Mouse (Mus musculus): Measurements from ENCODE around the gene Psen1. TPM values are rescaled to one million over a fixed set of nuclear protein-coding genes. Genes with fewer than 3 reads are reported as not detected.

The Psen1 gene
- polyA plus RNA-seq, 1 experiment from 2014 or later = 59.9 TPM

DNA sequence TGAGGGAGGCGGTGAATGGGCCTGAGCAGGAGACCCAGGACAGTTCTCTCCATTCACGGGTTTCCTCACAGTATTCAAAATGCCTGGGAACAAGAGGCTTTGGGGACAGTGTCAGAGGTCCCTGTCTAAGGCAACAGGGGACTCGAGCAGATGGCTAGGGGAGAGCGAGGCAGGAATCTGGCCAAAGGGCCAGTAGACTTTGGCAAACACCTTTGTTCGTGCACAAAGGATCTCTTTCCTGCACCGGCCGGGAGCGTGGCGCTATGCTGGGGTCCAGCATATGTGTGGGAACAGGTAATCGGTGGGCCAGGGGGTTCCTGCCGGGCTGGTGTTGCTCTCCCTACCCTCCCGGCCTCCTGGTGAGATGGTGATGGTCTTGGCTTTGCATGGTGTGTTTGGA, 87.7 kb downstream of the Psen1 start:
- DNase-seq (ENCODE audit: low read depth, low spot score) (no peak), ATAC-seq (no peak)
- POLR2A ChIA-PET = interaction anchor here (0.5 kb wide), 1 partner anchor 211 kb away, joined by 4 read pairs; no protein-coding TSS in a partner anchor

DNA sequence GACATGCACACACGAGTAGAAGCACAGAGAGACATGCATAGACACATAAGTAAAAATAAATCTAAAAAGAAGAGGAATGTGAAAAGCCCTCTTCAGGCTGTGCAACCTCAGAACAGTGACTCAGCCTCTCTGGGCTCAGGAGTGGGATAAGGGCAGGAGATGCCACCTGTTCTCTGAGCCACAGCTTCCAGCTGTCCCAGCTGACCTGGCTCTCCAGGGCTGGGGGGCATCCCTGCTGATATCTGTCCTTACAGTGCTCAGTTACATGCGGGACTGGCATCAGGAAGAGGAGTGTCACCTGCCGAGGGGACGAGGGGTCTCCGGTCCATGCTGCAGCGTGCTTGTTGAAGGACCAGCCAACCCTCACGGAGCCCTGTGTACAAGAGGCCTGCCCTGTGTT, 88.8 kb downstream of the Psen1 start:
- ChIA-PET CTCF (interaction anchor here (1.4 kb wide), 1 partner anchor 63 kb away, joined by 4 read pairs; no protein-coding TSS in a partner anchor), POLR2A (no interaction called here)
- in situ Hi-C loops (cut with MboI; ENCODE audit: low pct_unique_long_range_greater_than_20kb) = no loop called here
- DNase-seq (ENCODE audit: low read depth, low spot score) (no peak), ATAC-seq (no peak)
- H3K27me3 ChIP-seq = no peaks in the 10 kb centered on the region
- no peak for TF ChIP-seq CTCF (IDR thresholded peaks at IDR 0.05)

More for the DNA sequence above, 87.7 kb downstream of the Psen1 start:
- in situ Hi-C loops (cut with MboI; ENCODE audit: low pct_unique_long_range_greater_than_20kb) = no loop called here
- H3K27me3 ChIP-seq = no peaks in the 10 kb centered on the region
- no peak for TF ChIP-seq CTCF (IDR thresholded peaks at IDR 0.05)
- CTCF ChIA-PET = interaction anchor here (1.4 kb wide), 1 partner anchor 62 kb away, joined by 4 read pairs; no protein-coding TSS in a partner anchor

DNA sequence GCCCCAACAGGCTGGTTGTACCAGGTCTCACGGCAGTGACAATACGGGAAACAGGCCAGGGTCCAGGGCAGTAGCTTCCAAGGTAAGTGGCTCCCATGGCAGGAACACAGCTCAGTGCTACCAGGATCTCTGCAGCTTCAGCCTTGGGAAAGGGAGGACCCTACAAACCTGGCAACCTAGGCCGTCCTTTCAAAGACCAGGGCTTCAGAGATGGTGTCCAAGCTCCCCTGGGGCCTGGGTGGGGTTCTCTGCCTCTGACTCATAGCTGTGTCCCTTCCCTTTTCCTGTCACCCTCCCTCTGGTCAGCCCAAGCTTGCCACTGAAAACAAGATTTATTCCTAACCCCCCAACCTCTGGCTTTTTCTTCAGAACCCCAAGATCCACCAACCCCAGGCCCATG, 92.2 kb downstream of the Psen1 start:
- H3K27me3 ChIP-seq = no peaks in the 10 kb centered on the region
- DNase-seq (ENCODE audit: low read depth, low spot score) (no peak), ATAC-seq (no peak)
- no peak for TF ChIP-seq CTCF (IDR thresholded peaks at IDR 0.05)
- in situ Hi-C loops (cut with MboI; ENCODE audit: low pct_unique_long_range_greater_than_20kb) = no loop called here
- ChIA-PET CTCF (no interaction called here), POLR2A (no interaction called here)

DNA sequence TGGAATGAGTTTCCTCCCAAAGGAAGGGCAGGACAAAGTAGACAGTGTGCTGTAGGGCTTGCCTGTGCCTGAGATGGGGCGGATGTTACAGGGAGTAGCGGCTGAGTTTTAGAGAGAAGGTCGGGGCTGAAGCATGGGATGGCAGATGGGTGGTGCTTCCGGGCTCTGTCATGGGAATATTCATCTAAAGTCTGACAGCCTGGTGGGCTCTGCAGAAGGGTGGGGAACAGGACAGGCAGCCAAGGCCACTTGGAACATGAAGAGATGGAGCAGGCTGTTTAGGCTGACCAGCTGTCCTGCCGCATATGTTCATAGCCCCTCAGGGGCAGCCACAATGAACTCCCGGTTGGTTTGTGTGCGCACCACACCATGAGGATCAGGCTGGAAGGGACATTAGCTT, 93.3 kb downstream of the Psen1 start:
- no peak for DNase-seq (ENCODE audit: low read depth, low spot score)
- in situ Hi-C loops (cut with MboI; ENCODE audit: low pct_unique_long_range_greater_than_20kb) = no loop called here
- CTCF ChIA-PET = no interaction called here
- H3K27me3 ChIP-seq = no peaks in the 10 kb centered on the region
- POLR2A ChIA-PET = no interaction called here
- TF ChIP-seq CTCF (IDR thresholded peaks at IDR 0.05) = no peak
- no peak for ATAC-seq

DNA sequence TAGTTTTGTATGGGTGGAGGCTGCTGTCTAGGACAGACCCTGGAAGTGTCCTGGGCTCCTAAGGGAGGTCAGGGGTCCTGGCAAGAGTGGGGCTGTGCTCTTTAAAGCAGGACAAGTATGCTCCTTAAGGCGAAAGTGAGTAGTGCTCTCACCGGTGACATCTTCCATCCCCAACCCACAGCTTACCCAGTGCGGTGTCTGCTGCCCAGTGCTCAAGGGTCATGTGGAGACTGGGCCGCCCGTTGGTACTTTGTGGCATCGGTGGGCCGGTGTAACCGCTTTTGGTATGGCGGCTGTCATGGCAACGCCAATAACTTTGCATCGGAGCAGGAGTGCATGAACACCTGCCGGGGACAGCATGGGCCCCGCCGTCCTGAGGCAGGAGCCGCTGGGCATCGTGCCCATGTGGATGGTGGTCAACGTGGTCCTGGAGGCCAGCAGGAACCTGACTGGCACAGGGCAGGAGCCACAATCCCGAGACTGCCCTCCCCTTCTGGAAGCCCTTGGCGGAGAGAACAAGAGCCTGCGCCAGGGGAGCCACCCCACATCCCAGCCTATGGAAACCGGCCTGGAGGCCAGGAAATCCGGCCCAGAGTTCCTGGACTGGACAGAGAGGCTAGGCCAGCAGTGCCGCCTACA, 93.8 kb downstream of the Psen1 start:
- POLR2A ChIA-PET = no interaction called here
- CTCF ChIA-PET = no interaction called here
- in situ Hi-C loops (cut with MboI; ENCODE audit: low pct_unique_long_range_greater_than_20kb) = no loop called here
- DNase-seq (ENCODE audit: low read depth, low spot score) = no peak
- no peak for ATAC-seq
- no peak for TF ChIP-seq CTCF (IDR thresholded peaks at IDR 0.05)
- no peaks in the 10 kb centered on the region for H3K27me3 ChIP-seq

DNA sequence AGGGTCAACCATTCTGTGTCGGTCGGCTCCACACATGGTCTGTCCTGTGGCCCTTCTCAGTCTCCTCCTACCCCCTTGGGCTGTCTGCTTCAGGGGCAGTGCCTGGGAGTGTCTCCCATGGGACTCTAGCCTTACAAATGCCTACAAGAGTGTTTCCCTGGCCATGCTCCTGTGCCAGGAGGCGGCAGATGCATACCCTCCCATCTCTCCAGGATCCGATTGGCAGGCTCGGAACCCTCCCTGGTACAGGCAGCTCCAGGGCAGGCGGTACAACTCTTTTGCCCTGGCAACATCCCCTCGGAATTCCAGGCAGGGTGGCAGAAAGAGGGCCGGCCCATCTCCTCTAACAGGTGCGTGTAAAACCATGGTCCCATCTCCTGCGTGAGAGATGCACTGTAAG, 94.7 kb downstream of the Psen1 start:
- TF ChIP-seq CTCF (IDR thresholded peaks at IDR 0.05) = no peak
- POLR2A ChIA-PET = no interaction called here
- in situ Hi-C loops (cut with MboI; ENCODE audit: low pct_unique_long_range_greater_than_20kb) = no loop called here
- ATAC-seq = no peak
- DNase-seq (ENCODE audit: low read depth, low spot score) = no peak
- CTCF ChIA-PET = no interaction called here
- H3K27me3 ChIP-seq = no peaks in the 10 kb centered on the region

Other genes starting within 250 kb of the Psen1 start
- gene Dpf3, start 200.4 kb upstream of the Psen1 start, polyA plus RNA-seq (2021) = 0.15 TPM
- gene Dcaf4, start 167.7 kb upstream of the Psen1 start, polyA plus RNA-seq (2021) = 15.0 TPM
- gene Zfyve1, start 90.9 kb upstream of the Psen1 start, polyA plus RNA-seq (2021) = 47.2 TPM
- gene Rbm25, start 56.9 kb upstream of the Psen1 start, polyA plus RNA-seq (2021) = 78.0 TPM
- gene Papln, start 75.5 kb downstream of the Psen1 start, polyA plus RNA-seq (2021) = 2.7 TPM
- 30.9 TPM for gene Numb, start 233.8 kb downstream of the Psen1 start, polyA plus RNA-seq (2021)